Mouse (Mus musculus) erythroblast, embryonic 14.5 days (primary cell): ENCODE results near the gene Rrm2. TPM values are rescaled to one million over a fixed set of nuclear protein-coding genes. Genes with fewer than 3 reads are reported as not detected.
"Not testable (repeated sequence)": the region's sequence is repeated elsewhere in the genome, so short reads cannot be mapped to it uniquely, and the experiment has no call there.

Experiments
- H3K27me3 ChIP-seq: 2 replicates; pipeline ENCODE4 v1.6.1; 2012; ENCODE audit warnings: inconsistent platforms; ENCODE audit not compliant: control insufficient read depth
- H3K36me3 ChIP-seq: 2 replicates; pipeline ENCODE4 v1.6.1; 2012; ENCODE audit warnings: mild to moderate bottlenecking, inconsistent platforms; ENCODE audit not compliant: control insufficient read depth
- H3K4me1 ChIP-seq: 2 replicates; pipeline ENCODE4 v1.6.1; 2012; ENCODE audit warnings: inconsistent platforms; ENCODE audit not compliant: control insufficient read depth
- H3K4me3 ChIP-seq: replicated peaks from 2 replicates; pipeline ENCODE3; 2012; ENCODE audit warnings: moderate library complexity, mild to moderate bottlenecking, inconsistent platforms
- H3K9me3 ChIP-seq: 2 replicates; pipeline ENCODE4 v1.6.1; 2012; ENCODE audit warnings: low read length, inconsistent platforms, mixed read lengths; ENCODE audit not compliant: control insufficient read depth
- GATA1 ChIP-seq: IDR thresholded peaks from 2 replicates; pipeline ENCODE4 v1.6.1; 2012; ENCODE audit warnings: low read length, inconsistent platforms, mixed read lengths
- TAL1 ChIP-seq: IDR thresholded peaks from 3 replicates; pipeline ENCODE4 v1.6.1; 2012; ENCODE audit warnings: low read length, inconsistent platforms, mixed read lengths
- polyA plus RNA-seq: library from polyadenylated mRNA; stranded (reverse); fragments of >175 nt; gene quantifications from 2 replicates; pipeline ENCODE4 v1.2.3, GENCODE M21; 2012

The Rrm2 gene
- polyA plus RNA-seq, 1 experiment, result 84.2 TPM

GRCm38 (mm10) chr12:24683461-24683860 lies 24.6 kb upstream of the Rrm2 start:
- Histone ChIP-seq H3K4me1 (peaks cover 10% of the 10 kb centered on the region), H3K4me3 (no peak overlapping the region), H3K9me3 (no peaks in the 10 kb centered on the region; the same call in 1 of the 2 replicates), H3K36me3 (no peaks in the 10 kb centered on the region), H3K27me3 (peaks cover 84% of the 10 kb centered on the region)
- TF ChIP-seq TAL1 (no peak), GATA1 (no peak)

DNA sequence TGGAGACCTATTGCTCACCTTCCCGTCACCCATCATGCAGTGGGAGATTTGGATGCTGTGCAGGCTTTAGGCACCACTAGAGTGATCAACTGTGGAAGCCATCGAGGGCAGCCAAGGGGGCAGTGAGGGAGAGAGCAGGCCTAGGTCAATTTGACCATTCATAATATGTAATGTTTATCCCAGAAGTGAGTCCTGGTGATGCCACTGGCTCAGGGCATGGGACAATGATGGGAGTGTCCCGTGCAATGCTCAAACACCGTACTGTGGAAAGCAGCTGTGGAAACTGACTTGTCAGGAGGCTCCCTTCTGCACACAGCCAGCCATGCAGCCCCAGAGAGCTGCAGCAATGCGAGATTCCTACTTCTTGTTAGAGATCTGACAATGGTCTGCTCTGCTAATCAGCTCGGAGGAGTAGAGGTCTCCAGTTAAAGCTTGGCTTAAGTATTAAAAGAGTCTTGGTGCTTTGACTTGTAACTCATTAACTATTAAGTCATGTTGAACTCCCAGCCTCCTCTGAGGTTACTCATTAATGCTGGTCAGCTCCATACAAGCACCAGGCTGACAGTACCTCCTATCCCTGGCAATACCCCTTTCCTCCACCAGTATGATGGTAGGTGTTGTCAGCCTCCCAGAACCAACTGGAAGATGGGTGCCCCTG lies 21.9 kb upstream of the Rrm2 start:
- no peaks in the 10 kb centered on the region; the same call in 1 of the 2 replicates for H3K9me3 ChIP-seq
- H3K27me3 ChIP-seq, result peaks cover 60% of the 10 kb centered on the region
- no peak for TF ChIP-seq TAL1
- no peak for TF ChIP-seq GATA1
- H3K4me3 ChIP-seq, result no peak overlapping the region
- no peaks in the 10 kb centered on the region for H3K36me3 ChIP-seq
- peaks cover 6% of the 10 kb centered on the region for H3K4me1 ChIP-seq

GRCm38 (mm10) chr12:24686696-24687346 lies 21.2 kb upstream of the Rrm2 start:
- H3K4me3 ChIP-seq, result no peak overlapping the region
- peaks cover 55% of the 10 kb centered on the region for H3K27me3 ChIP-seq
- H3K9me3 ChIP-seq, result no peaks in the 10 kb centered on the region
- TF ChIP-seq TAL1 (no peak), GATA1 (no peak)
- H3K4me1 ChIP-seq, result no peaks in the 10 kb centered on the region; the same call in 1 of the 2 replicates
- H3K36me3 ChIP-seq, result no peaks in the 10 kb centered on the region

- TF ChIP-seq GATA1 (no peak), TAL1 (no peak)
- Histone ChIP-seq H3K9me3 (no peaks in the 10 kb centered on the region), H3K27me3 (peaks cover 20% of the 10 kb centered on the region), H3K36me3 (no peaks in the 10 kb centered on the region), H3K4me3 (no peak overlapping the region), H3K4me1 (no peaks in the 10 kb centered on the region)
Observed at GRCm38 (mm10) chr12:24690351-24690750, 17.7 kb upstream of the Rrm2 start.

DNA sequence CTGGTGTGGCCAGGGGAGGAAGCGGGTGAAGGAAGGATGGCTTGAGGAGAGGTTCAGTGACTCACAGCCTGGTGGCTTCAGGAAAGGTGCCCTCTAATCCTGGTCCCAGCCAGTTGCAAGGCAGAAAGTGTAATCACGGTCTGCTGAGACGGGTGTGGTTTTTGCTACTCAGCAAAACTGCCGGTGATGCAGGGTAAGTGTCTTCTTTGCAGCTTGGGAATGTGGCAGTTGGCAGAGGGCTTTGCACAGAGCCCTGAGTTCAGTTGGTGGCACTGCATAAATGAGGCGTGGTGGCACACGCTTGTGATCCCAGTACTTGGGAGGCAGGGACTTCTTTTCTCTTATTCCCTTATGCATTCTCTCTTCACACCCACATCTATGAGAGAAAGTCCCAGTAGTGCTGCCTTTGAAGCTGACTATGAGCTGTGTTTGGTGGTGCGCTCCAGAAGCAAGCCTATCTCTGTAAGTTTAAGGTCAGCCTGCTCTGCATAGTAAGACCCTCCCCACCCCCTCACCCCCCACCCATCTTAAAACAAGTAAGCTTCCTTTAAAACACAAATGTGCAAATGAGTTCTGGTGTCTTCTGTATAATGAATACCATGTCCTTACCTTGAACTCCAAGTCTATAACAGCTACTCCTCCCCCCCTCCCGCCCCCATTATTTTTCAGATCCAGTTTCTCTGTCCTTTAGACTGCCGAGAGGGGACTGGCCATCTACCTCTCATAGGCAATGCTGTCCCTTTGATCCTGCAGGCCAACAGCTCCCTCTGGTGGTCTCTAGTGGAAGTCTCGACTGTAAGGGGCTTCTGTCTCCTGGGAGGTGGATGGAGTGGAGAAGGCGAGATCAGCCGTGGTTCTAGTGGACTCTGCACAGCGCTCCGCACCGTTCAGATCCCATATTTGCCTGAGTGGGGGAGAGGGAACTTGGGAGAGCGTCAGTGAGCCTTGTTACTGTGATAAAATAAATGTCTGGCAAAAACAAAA lies 11.2 kb upstream of the Rrm2 start:
- Histone ChIP-seq H3K36me3 (no peaks in the 10 kb centered on the region), H3K4me3 (no peak overlapping the region), H3K27me3 (peaks cover 13% of the 10 kb centered on the region), H3K9me3 (no peaks in the 10 kb centered on the region), H3K4me1 (peaks cover 10% of the 10 kb centered on the region)
- TF ChIP-seq GATA1 (no peak), TAL1 (no peak)

DNA sequence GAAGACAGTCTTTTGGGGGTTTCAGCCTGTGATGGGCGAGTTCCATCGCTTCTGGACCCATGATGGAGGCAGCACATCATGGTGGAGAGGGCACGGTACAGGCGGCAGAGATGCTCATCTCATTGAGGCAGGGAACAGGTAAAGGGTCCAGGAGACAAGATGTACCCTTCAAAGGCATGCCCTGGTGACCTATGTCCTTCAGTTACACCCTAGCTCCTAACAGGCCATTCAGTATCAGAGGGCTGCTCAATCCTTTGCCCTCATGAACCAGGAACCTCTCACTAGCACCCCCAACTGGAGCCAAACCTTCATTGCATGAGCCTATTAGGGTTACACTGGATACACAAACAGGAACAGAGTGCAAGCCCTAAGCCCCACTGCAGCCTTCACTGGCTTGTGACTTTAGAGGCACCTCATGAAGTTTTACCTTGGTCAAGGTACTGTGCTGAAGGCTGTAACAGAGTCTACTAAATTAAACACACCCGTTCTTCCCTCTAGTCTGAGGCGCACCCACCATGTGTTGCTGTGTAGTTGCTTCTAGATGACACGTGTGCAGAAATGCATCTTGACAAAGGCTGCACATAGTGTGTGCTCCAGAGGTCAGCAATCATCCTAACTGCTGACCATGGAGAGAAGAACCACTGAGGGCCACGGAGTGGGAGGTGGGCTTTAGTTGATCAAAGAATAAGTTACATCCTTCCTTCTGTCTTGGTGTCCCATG lies 10.4 kb upstream of the Rrm2 start:
- Histone ChIP-seq H3K4me3 (no peak overlapping the region), H3K27me3 (peaks cover 13% of the 10 kb centered on the region), H3K4me1 (peaks cover 17% of the 10 kb centered on the region), H3K36me3 (peaks cover 3% of the 10 kb centered on the region), H3K9me3 (no peaks in the 10 kb centered on the region)
- no peak for TF ChIP-seq TAL1
- no peak for TF ChIP-seq GATA1

- no peak for TF ChIP-seq TAL1
- TF ChIP-seq GATA1, result no peak
- H3K36me3 ChIP-seq, result peaks cover 12% of the 10 kb centered on the region
Observed at GRCm38 (mm10) chr12:24698514-24698913, 9.5 kb upstream of the Rrm2 start.

GRCm38 (mm10) chr12:24699578-24699977 lies 8.5 kb upstream of the Rrm2 start:
- Histone ChIP-seq H3K36me3 (peaks cover 22% of the 10 kb centered on the region), H3K4me1 (peaks cover 36% of the 10 kb centered on the region), H3K27me3 (peaks cover 13% of the 10 kb centered on the region), H3K4me3 (no peak overlapping the region), H3K9me3 (no peaks in the 10 kb centered on the region)
- TF ChIP-seq TAL1 (no peak), GATA1 (no peak)

More at GRCm38 (mm10) chr12:24698514-24698913, 9.5 kb upstream of the Rrm2 start:
- peaks cover 26% of the 10 kb centered on the region for H3K4me1 ChIP-seq
- H3K9me3 ChIP-seq, result no peaks in the 10 kb centered on the region
- H3K27me3 ChIP-seq, result peaks cover 13% of the 10 kb centered on the region
- no peak overlapping the region for H3K4me3 ChIP-seq

GRCm38 (mm10) chr12:24701621-24702020 lies 6.4 kb upstream of the Rrm2 start:
- H3K27me3 ChIP-seq, H3K4me3 ChIP-seq, H3K9me3 ChIP-seq: not testable (repeated sequence)
- peaks cover 34% of the 10 kb centered on the region for H3K36me3 ChIP-seq
- peaks cover 56% of the 10 kb centered on the region for H3K4me1 ChIP-seq
